Mouse (Mus musculus): ENCODE results near the gene Akna. TPM values are rescaled to one million over a fixed set of nuclear protein-coding genes. Genes with fewer than 3 reads are reported as not detected.
A peak's percentile ranks its signal among the peaks of the same experiment; 100 is the strongest.

Akna gene
- total RNA-seq, 2 experiments from 2014 or later, result 2.5 to 4.4 TPM

GRCm38 (mm10) chr4:63411222-63411621 lies 8.1 kb upstream of the Akna start:
- no peak for DNase-seq (ENCODE audit: low spot score in 2 of 2)
- intact Hi-C loops (cut with DNase I), result no loop called here

- intact Hi-C loops (cut with DNase I), result no loop called here
- peak; percentile 85 to 89 for DNase-seq (ENCODE audit: low spot score in 2 of 2)
These were observed 7.4 kb upstream of the Akna start for GRCm38 (mm10) chr4:63410583-63410934.

- intact Hi-C loops (cut with DNase I), result loop anchor here (2.0 kb wide), 1 partner anchor 41 kb away; no protein-coding TSS in a partner anchor
- DNase-seq (ENCODE audit: low spot score in 2 of 2), result no peak
These were observed 6.9 kb upstream of the Akna start for GRCm38 (mm10) chr4:63409908-63410582.

- DNase-seq (ENCODE audit: low spot score in 2 of 2), result no peak
- intact Hi-C loops (cut with DNase I), result loop anchor here (2.0 kb wide), 1 partner anchor 41 kb away; no protein-coding TSS in a partner anchor
These were observed 6.3 kb upstream of the Akna start for GRCm38 (mm10) chr4:63409317-63409907.

- DNase-seq (ENCODE audit: low spot score in 2 of 2), result peak in 1 of 2 experiments; percentile 43
- intact Hi-C loops (cut with DNase I), result loop anchor here (2.0 kb wide), 1 partner anchor 40 kb away; no protein-coding TSS in a partner anchor
These were observed 5.5 kb upstream of the Akna start for GRCm38 (mm10) chr4:63408649-63409048.

- DNase-seq (ENCODE audit: low spot score in 2 of 2), result no peak
- intact Hi-C loops (cut with DNase I), result loop anchor here (2.0 kb wide), 1 partner anchor 39 kb away; no protein-coding TSS in a partner anchor
These were observed 5.1 kb upstream of the Akna start for GRCm38 (mm10) chr4:63408247-63408646.

- no peak for DNase-seq (ENCODE audit: low spot score in 2 of 2)
- intact Hi-C loops (cut with DNase I), result no loop called here
These were observed 2.5 kb upstream of the Akna start for GRCm38 (mm10) chr4:63405683-63406082.

- DNase-seq (ENCODE audit: low spot score in 2 of 2), result no peak
- intact Hi-C loops (cut with DNase I), result no loop called here
These were observed 1.9 kb upstream of the Akna start for GRCm38 (mm10) chr4:63405051-63405450.

GRCm38 (mm10) chr4:63404205-63404604 lies 1.1 kb upstream of the Akna start:
- intact Hi-C loops (cut with DNase I), result no loop called here
- DNase-seq (ENCODE audit: low spot score in 2 of 2), result no peak

GRCm38 (mm10) chr4:63402558-63402957 lies 596 bp downstream of the Akna start:
- no peak for DNase-seq (ENCODE audit: low spot score in 2 of 2)
- intact Hi-C loops (cut with DNase I), result no loop called here

GRCm38 (mm10) chr4:63402056-63402455 lies 1.1 kb downstream of the Akna start:
- intact Hi-C loops (cut with DNase I), result no loop called here
- DNase-seq (ENCODE audit: low spot score in 2 of 2), result no peak

GRCm38 (mm10) chr4:63401620-63402019 lies 1.5 kb downstream of the Akna start:
- intact Hi-C loops (cut with DNase I), result no loop called here
- DNase-seq (ENCODE audit: low spot score in 2 of 2), result no peak

GRCm38 (mm10) chr4:63400541-63401306 lies 2.4 kb downstream of the Akna start:
- no peak for DNase-seq (ENCODE audit: low spot score in 2 of 2)
- intact Hi-C loops (cut with DNase I), result no loop called here

- DNase-seq (ENCODE audit: low spot score in 2 of 2), result no peak
- intact Hi-C loops (cut with DNase I), result loop anchor here (2.0 kb wide), 1 partner anchor 25 kb away; no protein-coding TSS in a partner anchor
These were observed 3.4 kb downstream of the Akna start for GRCm38 (mm10) chr4:63399691-63400270.

- intact Hi-C loops (cut with DNase I), result loop anchor here (2.0 kb wide), 1 partner anchor 24 kb away; no protein-coding TSS in a partner anchor
- no peak for DNase-seq (ENCODE audit: low spot score in 2 of 2)
These were observed 4.1 kb downstream of the Akna start for GRCm38 (mm10) chr4:63398854-63399609.

GRCm38 (mm10) chr4:63397981-63398537 lies 5.1 kb downstream of the Akna start:
- DNase-seq (ENCODE audit: low spot score in 2 of 2), result no peak
- intact Hi-C loops (cut with DNase I), result loop anchor here (2.0 kb wide), 1 partner anchor 23 kb away; no protein-coding TSS in a partner anchor

GRCm38 (mm10) chr4:63391322-63391721 lies 11.8 kb downstream of the Akna start:
- no peak for DNase-seq (ENCODE audit: low spot score in 2 of 2)
- intact Hi-C loops (cut with DNase I), result no loop called here

GRCm38 (mm10) chr4:63389887-63390528 lies 13.1 kb downstream of the Akna start:
- no peak for DNase-seq (ENCODE audit: low spot score in 2 of 2)
- intact Hi-C loops (cut with DNase I), result no loop called here

Data from left cerebral cortex, postnatal 36 days (tissue).